Mouse (Mus musculus): ENCODE measurements around the gene Ankrd23. TPM values are rescaled to one million over a fixed set of nuclear protein-coding genes. Genes with fewer than 3 reads are reported as not detected.
A peak's percentile ranks its signal among the peaks of the same experiment; 100 is the strongest.

Ankrd23 gene
- polyA plus RNA-seq, 1 experiment = 5.6 TPM

- TF ChIP-seq GATA1 (IDR thresholded peaks at IDR 0.05; ENCODE audit: borderline replicate concordance, low read length) (no peak), FLI1 (IDR thresholded peaks at IDR 0.05; ENCODE audit: low read length) (no peak)
- 0 out of 2 replicates have a peak, but pooled peaks cover 5% of the 10 kb centered on the region for H3K4me1 ChIP-seq
- no peaks in the 10 kb centered on the region for H3K27me3 ChIP-seq (replicated peaks)
- peaks cover 81% of the 10 kb centered on the region for H3K36me3 ChIP-seq (replicated peaks; ENCODE audit: low read length)
- no peaks in the 10 kb centered on the region for H3K9me3 ChIP-seq
- no peak overlapping the region for H3K4me3 ChIP-seq (replicated peaks)
These were observed 10.9 kb downstream of the Ankrd23 start for GRCm38 (mm10) chr1:36525774-36526173.

GRCm38 (mm10) chr1:36524058-36524457 lies 12.6 kb downstream of the Ankrd23 start:
- Histone ChIP-seq H3K4me1 (0 out of 2 replicates have a peak, but pooled peaks cover 5% of the 10 kb centered on the region), H3K4me3 (replicated peaks) (no peak overlapping the region), H3K27me3 (replicated peaks) (no peaks in the 10 kb centered on the region), H3K36me3 (replicated peaks; ENCODE audit: low read length) (peaks cover 84% of the 10 kb centered on the region), H3K9me3 (no peaks in the 10 kb centered on the region)
- TF ChIP-seq GATA1 (IDR thresholded peaks at IDR 0.05; ENCODE audit: borderline replicate concordance, low read length) (no peak), FLI1 (IDR thresholded peaks at IDR 0.05; ENCODE audit: low read length) (no peak)

- Histone ChIP-seq H3K36me3 (replicated peaks; ENCODE audit: low read length) (peaks cover 90% of the 10 kb centered on the region), H3K9me3 (no peaks in the 10 kb centered on the region), H3K4me3 (replicated peaks) (no peak overlapping the region), H3K27me3 (replicated peaks) (no peaks in the 10 kb centered on the region), H3K4me1 (peaks cover 5% of the 10 kb centered on the region; the same call in 1 of the 2 replicates)
- TF ChIP-seq FLI1 (IDR thresholded peaks at IDR 0.05; ENCODE audit: low read length) (no peak), GATA1 (IDR thresholded peaks at IDR 0.05; ENCODE audit: borderline replicate concordance, low read length) (no peak)
These were observed 13.2 kb downstream of the Ankrd23 start for GRCm38 (mm10) chr1:36523332-36524013.

- TF ChIP-seq GATA1 (IDR thresholded peaks at IDR 0.05; ENCODE audit: borderline replicate concordance, low read length) = no peak
- TF ChIP-seq FLI1 (IDR thresholded peaks at IDR 0.05; ENCODE audit: low read length) = no peak
- peaks cover 96% of the 10 kb centered on the region for H3K36me3 ChIP-seq (replicated peaks; ENCODE audit: low read length)
- H3K4me1 ChIP-seq = peaks cover 5% of the 10 kb centered on the region; the same call in 1 of the 2 replicates
- H3K27me3 ChIP-seq (replicated peaks) = no peaks in the 10 kb centered on the region
- H3K9me3 ChIP-seq = no peaks in the 10 kb centered on the region
- no peak overlapping the region for H3K4me3 ChIP-seq (replicated peaks)
These were observed 14.5 kb downstream of the Ankrd23 start for GRCm38 (mm10) chr1:36522210-36522609.

GRCm38 (mm10) chr1:36519626-36520025 lies 17.1 kb downstream of the Ankrd23 start:
- no peaks in the 10 kb centered on the region for H3K9me3 ChIP-seq
- TF ChIP-seq GATA1 (IDR thresholded peaks at IDR 0.05; ENCODE audit: borderline replicate concordance, low read length) (no peak), FLI1 (IDR thresholded peaks at IDR 0.05; ENCODE audit: low read length) (no peak)

GRCm38 (mm10) chr1:36518259-36518658 lies 18.4 kb downstream of the Ankrd23 start:
- peaks cover 19% of the 10 kb centered on the region for H3K4me1 ChIP-seq
- no peaks in the 10 kb centered on the region for H3K9me3 ChIP-seq
- peaks cover 83% of the 10 kb centered on the region for H3K36me3 ChIP-seq (replicated peaks; ENCODE audit: low read length)
- no peaks in the 10 kb centered on the region for H3K27me3 ChIP-seq (replicated peaks)
- H3K4me3 ChIP-seq (replicated peaks) = no peak overlapping the region
- TF ChIP-seq FLI1 (IDR thresholded peaks at IDR 0.05; ENCODE audit: low read length) (no peak), GATA1 (IDR thresholded peaks at IDR 0.05; ENCODE audit: borderline replicate concordance, low read length) (no peak)

More at GRCm38 (mm10) chr1:36519626-36520025, 17.1 kb downstream of the Ankrd23 start:
- Histone ChIP-seq H3K36me3 (replicated peaks; ENCODE audit: low read length) (peaks cover 91% of the 10 kb centered on the region), H3K27me3 (replicated peaks) (no peaks in the 10 kb centered on the region), H3K4me3 (replicated peaks) (no peak overlapping the region), H3K4me1 (peaks cover 10% of the 10 kb centered on the region)

GRCm38 (mm10) chr1:36513718-36514117 lies 23.0 kb downstream of the Ankrd23 start:
- H3K4me3 ChIP-seq (replicated peaks) = peak overlapping the region; percentile 99
- no peaks in the 10 kb centered on the region for H3K9me3 ChIP-seq
- peaks cover 50% of the 10 kb centered on the region for H3K36me3 ChIP-seq (replicated peaks; ENCODE audit: low read length)
- peaks cover 27% of the 10 kb centered on the region for H3K4me1 ChIP-seq
- TF ChIP-seq FLI1 (IDR thresholded peaks at IDR 0.05; ENCODE audit: low read length) (no peak), GATA1 (IDR thresholded peaks at IDR 0.05; ENCODE audit: borderline replicate concordance, low read length) (no peak)
- no peaks in the 10 kb centered on the region for H3K27me3 ChIP-seq (replicated peaks)

- TF ChIP-seq GATA1 (IDR thresholded peaks at IDR 0.05; ENCODE audit: borderline replicate concordance, low read length) (no peak), FLI1 (IDR thresholded peaks at IDR 0.05; ENCODE audit: low read length) (no peak)
- H3K27me3 ChIP-seq (replicated peaks) = no peaks in the 10 kb centered on the region
- H3K4me3 ChIP-seq (replicated peaks) = peak overlapping the region; percentile 99
- H3K9me3 ChIP-seq = no peaks in the 10 kb centered on the region
- H3K4me1 ChIP-seq = peaks cover 27% of the 10 kb centered on the region
- peaks cover 46% of the 10 kb centered on the region for H3K36me3 ChIP-seq (replicated peaks; ENCODE audit: low read length)
These were observed 23.4 kb downstream of the Ankrd23 start for GRCm38 (mm10) chr1:36513310-36513709.

- H3K9me3 ChIP-seq = no peaks in the 10 kb centered on the region
- no peaks in the 10 kb centered on the region for H3K27me3 ChIP-seq (replicated peaks)
- TF ChIP-seq FLI1 (IDR thresholded peaks at IDR 0.05; ENCODE audit: low read length) = no peak
- no peak for TF ChIP-seq GATA1 (IDR thresholded peaks at IDR 0.05; ENCODE audit: borderline replicate concordance, low read length)
- H3K4me3 ChIP-seq (replicated peaks) = peak overlapping the region; percentile 99
- H3K36me3 ChIP-seq (replicated peaks; ENCODE audit: low read length) = peaks cover 46% of the 10 kb centered on the region
- peaks cover 27% of the 10 kb centered on the region for H3K4me1 ChIP-seq
These were observed 23.8 kb downstream of the Ankrd23 start for GRCm38 (mm10) chr1:36512966-36513280.

- peaks cover 27% of the 10 kb centered on the region for H3K4me1 ChIP-seq
- H3K36me3 ChIP-seq (replicated peaks; ENCODE audit: low read length) = peaks cover 48% of the 10 kb centered on the region
- H3K27me3 ChIP-seq (replicated peaks) = no peaks in the 10 kb centered on the region
- no peaks in the 10 kb centered on the region for H3K9me3 ChIP-seq
- H3K4me3 ChIP-seq (replicated peaks) = peak overlapping the region; percentile 99
- TF ChIP-seq GATA1 (IDR thresholded peaks at IDR 0.05; ENCODE audit: borderline replicate concordance, low read length) = no peak
- no peak for TF ChIP-seq FLI1 (IDR thresholded peaks at IDR 0.05; ENCODE audit: low read length)
These were observed 24.4 kb downstream of the Ankrd23 start for GRCm38 (mm10) chr1:36512089-36512965.
